Mouse (Mus musculus) midbrain, embryonic 16.5 days (tissue): ENCODE results near the gene Pnma1. TPM values are rescaled to one million over a fixed set of nuclear protein-coding genes. Genes with fewer than 3 reads are reported as not detected.

Experiments used
- ATAC-seq: fragments of 200-750 bp; cut with Nextera tagmentation; 2 replicates; pipeline ENCODE4 v1.8.0; 2017; ENCODE audit warnings: moderate TSS enrichment
- H3K27ac ChIP-seq: fragments of 300-500 bp; sonication (generic); 2 replicates; pipeline ENCODE4 v1.5.1; 2014; ENCODE audit warnings: mild to moderate bottlenecking, low read length, mixed read lengths
- H3K27me3 ChIP-seq: fragments of 300-500 bp; sonication (generic); 2 replicates; pipeline ENCODE4 v1.6.1; 2014; ENCODE audit warnings: low read depth, low read length, mixed read lengths; ENCODE audit not compliant: control insufficient read depth, insufficient read depth
- H3K36me3 ChIP-seq: fragments of 300-500 bp; sonication (generic); 2 replicates; pipeline ENCODE4 v1.6.1; 2014; ENCODE audit warnings: mild to moderate bottlenecking, low read length, moderate library complexity, mixed read lengths; ENCODE audit not compliant: control insufficient read depth, insufficient read depth
- H3K4me1 ChIP-seq: fragments of 300-500 bp; sonication (generic); 2 replicates; pipeline ENCODE4 v1.6.1; 2014; ENCODE audit warnings: mild to moderate bottlenecking, low read length, mixed read lengths; ENCODE audit not compliant: control insufficient read depth, insufficient read depth
- H3K4me2 ChIP-seq: fragments of 300-500 bp; sonication (generic); 2 replicates; pipeline ENCODE4 v1.6.1; 2014; ENCODE audit warnings: mild to moderate bottlenecking, low read length, mixed read lengths
- H3K4me3 ChIP-seq: fragments of 300-500 bp; sonication (generic); 2 replicates; pipeline ENCODE4 v1.5.1; 2014; ENCODE audit warnings: low read depth, mild to moderate bottlenecking, low read length, moderate library complexity, mixed read lengths
- H3K9ac ChIP-seq: fragments of 300-500 bp; sonication (generic); 2 replicates; pipeline ENCODE4 v1.6.1; 2014; ENCODE audit warnings: low read depth, low read length, mixed read lengths
- H3K9me3 ChIP-seq: fragments of 300-500 bp; sonication (generic); replicated peaks from 2 replicates; pipeline ENCODE4 v1.6.1; 2014; ENCODE audit warnings: mild to moderate bottlenecking, low read length, mixed read lengths; ENCODE audit not compliant: control insufficient read depth, poor library complexity, severe bottlenecking
- WGBS: fragments of 180-500 bp; shearing (Covaris S2); extraction: QIAGEN DNeasy Blood & Tissue Kit; methylation state at CpG from one replicate; pipeline ENCODE4 v1.1.7; 2014; 5-methylcytosine and 5-hydroxymethylcytosine counted together
- polyA plus RNA-seq: library from polyadenylated mRNA; unstranded; fragments of >200 nt; fragmentation: Nextera tagmentation; extraction: Ambion mirVana; gene quantifications from 2 replicates; pipeline ENCODE4 v1.2.1, GENCODE M21; 2015

Gene Pnma1
- polyA plus RNA-seq, 1 experiment from 2014 or later, result 8.2 TPM

DNA sequence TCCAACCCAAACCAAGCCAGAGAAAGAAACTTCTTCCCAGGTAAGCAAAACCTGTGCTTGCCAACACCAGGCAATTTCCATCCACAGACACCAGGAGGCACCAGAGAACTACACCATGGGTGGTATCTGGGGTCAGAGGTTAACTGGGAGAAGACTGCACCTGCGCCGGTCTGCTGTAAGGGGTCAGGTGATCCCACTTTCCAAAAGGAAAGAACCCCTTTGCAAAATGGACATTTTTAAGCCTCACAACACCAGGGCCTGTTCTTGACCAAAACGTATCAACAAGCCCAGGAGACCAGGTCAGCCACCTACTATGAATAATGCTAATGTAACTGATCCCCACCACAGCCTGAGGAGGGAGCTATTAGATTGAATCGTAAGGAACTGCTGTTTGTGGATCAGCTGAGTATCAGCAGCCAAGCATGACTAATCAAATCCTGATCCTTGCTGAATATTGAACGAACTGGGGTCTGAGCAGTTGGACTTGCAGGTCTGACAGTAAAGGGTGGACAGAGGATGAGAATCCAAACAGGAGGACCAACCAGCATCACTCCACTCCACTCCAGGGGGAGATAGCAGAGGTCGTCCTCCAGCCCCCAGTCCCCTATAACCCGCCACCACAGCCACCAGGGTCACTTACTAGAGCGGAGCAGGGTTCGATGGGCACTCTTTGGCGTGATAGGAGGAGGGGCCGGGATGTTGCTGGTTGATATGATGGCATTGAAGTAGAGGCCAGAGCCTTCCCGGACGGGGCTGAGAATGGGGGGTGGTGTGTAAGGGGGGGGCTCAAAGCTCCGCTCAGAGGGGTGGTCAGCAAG is 13.5 kb upstream of the Pnma1 start:
- H3K4me3 ChIP-seq, result no peak overlapping the region
- ATAC-seq, result no peak
- no peaks in the 10 kb centered on the region for H3K9me3 ChIP-seq
- H3K9ac ChIP-seq, result no peak overlapping the region
- no peaks in the 10 kb centered on the region for H3K4me1 ChIP-seq
- H3K4me2 ChIP-seq, result no peak overlapping the region
- H3K27ac ChIP-seq, result no peak overlapping the region
- H3K27me3 ChIP-seq, result no peaks in the 10 kb centered on the region
- H3K36me3 ChIP-seq, result peaks cover 13% of the 10 kb centered on the region; the same call in 1 of the 2 replicates
- WGBS, result 70% methylated on average over 14 of the region's 14 CpGs

DNA sequence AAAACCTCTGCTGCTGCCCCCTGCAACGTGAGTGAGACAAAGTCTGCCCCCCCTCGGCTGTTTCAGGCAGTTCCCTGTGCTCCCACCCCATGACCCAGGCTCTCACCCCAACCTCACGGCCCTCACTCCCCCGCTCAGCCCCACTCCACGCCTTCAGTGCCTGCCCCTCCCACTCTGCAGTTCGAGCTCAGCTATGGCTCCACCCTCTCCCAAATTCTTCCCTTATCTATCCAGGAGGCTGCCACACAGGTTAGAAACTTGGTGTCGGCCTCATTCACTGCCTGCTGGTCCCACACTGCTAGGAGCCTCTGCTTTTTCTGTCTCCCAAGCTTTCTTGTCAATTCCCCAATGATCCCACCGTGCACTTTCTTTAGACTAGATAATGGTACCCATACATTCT is 12.8 kb upstream of the Pnma1 start:
- WGBS, result 81% methylated on average over 8 of the region's 8 CpGs
- Histone ChIP-seq H3K4me1 (no peaks in the 10 kb centered on the region), H3K27ac (no peak overlapping the region), H3K36me3 (peaks cover 13% of the 10 kb centered on the region; the same call in 1 of the 2 replicates), H3K9ac (no peak overlapping the region), H3K9me3 (no peaks in the 10 kb centered on the region), H3K27me3 (no peaks in the 10 kb centered on the region), H3K4me2 (no peak overlapping the region), H3K4me3 (no peak overlapping the region)
- no peak for ATAC-seq

DNA sequence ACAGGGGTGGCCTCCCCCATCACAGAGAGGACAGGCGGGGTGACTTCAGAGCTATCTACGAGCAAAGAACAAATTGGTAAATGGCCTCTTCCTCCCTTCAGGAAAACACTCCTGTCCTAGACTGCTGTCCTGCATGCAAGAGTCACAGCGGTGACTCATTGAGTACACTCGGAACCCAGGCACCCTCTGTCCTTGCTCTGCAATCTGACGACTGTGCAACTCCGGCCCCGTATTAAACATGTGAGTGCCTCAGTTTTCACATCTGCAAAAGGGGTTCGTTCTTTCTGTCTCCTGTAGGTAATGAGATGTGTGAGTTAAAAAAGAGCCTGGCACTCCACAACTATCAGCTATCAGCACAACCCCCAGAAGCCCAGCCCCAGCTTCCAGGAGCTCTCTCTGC is 12.2 kb upstream of the Pnma1 start:
- no peaks in the 10 kb centered on the region for H3K4me1 ChIP-seq
- no peaks in the 10 kb centered on the region for H3K27me3 ChIP-seq
- H3K4me3 ChIP-seq, result no peak overlapping the region
- peaks cover 14% of the 10 kb centered on the region; the same call in 1 of the 2 replicates for H3K36me3 ChIP-seq
- H3K9ac ChIP-seq, result no peak overlapping the region
- H3K27ac ChIP-seq, result no peak overlapping the region
- H3K4me2 ChIP-seq, result no peak overlapping the region
- ATAC-seq, result no peak
- H3K9me3 ChIP-seq, result no peaks in the 10 kb centered on the region
- whole genome bisulfite sequencing, result 97% methylated on average over 8 of the region's 8 CpGs

DNA sequence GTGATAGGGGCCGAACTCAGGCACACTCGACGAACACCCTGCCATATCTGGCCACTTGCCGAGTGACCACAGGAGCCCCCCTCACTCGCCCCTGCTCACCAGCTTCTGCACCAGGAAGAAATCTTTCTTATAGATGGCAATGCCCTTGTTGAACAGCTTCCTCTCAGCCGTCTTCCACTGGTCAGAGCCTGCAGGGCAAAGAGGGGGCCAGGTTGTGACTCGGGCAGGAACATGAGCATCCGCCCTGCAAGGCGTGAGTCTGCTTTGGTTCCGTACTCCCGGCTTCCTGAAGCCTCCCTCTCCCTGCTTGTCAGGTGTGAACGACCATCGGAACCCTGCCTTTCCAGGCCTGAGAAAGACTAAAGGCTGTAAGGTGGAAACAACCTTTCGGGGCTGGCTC is 9.9 kb upstream of the Pnma1 start:
- no peak overlapping the region for H3K4me3 ChIP-seq
- H3K4me2 ChIP-seq, result no peak overlapping the region
- 93% methylated on average over 14 of the region's 14 CpGs for WGBS
- H3K4me1 ChIP-seq, result no peaks in the 10 kb centered on the region
- no peak overlapping the region for H3K9ac ChIP-seq
- no peak for ATAC-seq
- H3K27me3 ChIP-seq, result no peaks in the 10 kb centered on the region
- H3K36me3 ChIP-seq, result peaks cover 16% of the 10 kb centered on the region; the same call in 1 of the 2 replicates
- no peaks in the 10 kb centered on the region for H3K9me3 ChIP-seq
- no peak overlapping the region for H3K27ac ChIP-seq

DNA sequence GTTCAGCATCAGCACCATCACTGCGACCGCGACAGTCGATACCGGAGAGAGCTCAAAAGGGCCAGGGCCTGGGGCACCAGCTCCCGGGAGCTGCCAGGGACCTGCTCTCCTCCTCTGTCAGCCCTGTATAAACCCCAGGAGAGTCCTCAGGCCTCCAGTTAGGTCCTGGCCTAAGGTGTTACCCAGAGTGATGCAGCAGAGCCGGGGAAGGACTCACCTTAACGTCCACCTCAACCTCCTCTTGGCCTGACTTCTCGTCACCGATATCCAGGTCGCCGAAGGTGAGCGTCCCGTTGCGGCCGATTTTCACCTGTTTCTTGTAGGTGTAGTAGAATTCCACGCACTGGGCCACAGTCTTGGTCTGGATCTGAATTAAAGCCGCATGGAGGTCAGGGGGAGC is 7.9 kb upstream of the Pnma1 start:
- no peaks in the 10 kb centered on the region for H3K9me3 ChIP-seq
- H3K4me1 ChIP-seq, result no peaks in the 10 kb centered on the region
- no peak for ATAC-seq
- H3K27me3 ChIP-seq, result no peaks in the 10 kb centered on the region
- no peak overlapping the region for H3K4me2 ChIP-seq
- no peak overlapping the region for H3K4me3 ChIP-seq
- WGBS, result 94% methylated on average over 18 of the region's 18 CpGs
- peaks cover 16% of the 10 kb centered on the region; the same call in 1 of the 2 replicates for H3K36me3 ChIP-seq
- H3K27ac ChIP-seq, result no peak overlapping the region
- H3K9ac ChIP-seq, result no peak overlapping the region

DNA sequence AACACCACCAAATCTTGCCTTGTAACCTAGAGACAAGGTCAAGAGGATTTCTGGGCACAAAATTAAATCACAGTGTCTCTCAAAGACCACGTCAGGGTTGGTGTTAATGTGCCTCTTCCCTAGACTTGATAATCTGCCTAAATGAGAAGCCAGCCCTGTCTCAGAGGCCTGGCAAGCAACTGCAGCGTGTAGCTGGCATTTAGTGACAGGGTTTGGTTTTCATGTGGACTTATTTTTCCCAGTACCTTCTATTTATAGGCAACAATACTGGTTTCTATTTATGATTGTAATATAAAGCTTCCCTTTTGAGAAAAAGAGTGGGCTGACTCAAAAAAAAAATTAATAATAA is 7.2 kb upstream of the Pnma1 start:
- H3K36me3 ChIP-seq, result peaks cover 16% of the 10 kb centered on the region; the same call in 1 of the 2 replicates
- no peak overlapping the region for H3K4me2 ChIP-seq
- ATAC-seq, result no peak
- H3K27ac ChIP-seq, result no peak overlapping the region
- H3K9me3 ChIP-seq, result no peaks in the 10 kb centered on the region
- H3K4me1 ChIP-seq, result no peaks in the 10 kb centered on the region
- H3K27me3 ChIP-seq, result no peaks in the 10 kb centered on the region
- WGBS, result 78% methylated on average over 2 of the region's 2 CpGs
- H3K4me3 ChIP-seq, result no peak overlapping the region
- H3K9ac ChIP-seq, result no peak overlapping the region

DNA sequence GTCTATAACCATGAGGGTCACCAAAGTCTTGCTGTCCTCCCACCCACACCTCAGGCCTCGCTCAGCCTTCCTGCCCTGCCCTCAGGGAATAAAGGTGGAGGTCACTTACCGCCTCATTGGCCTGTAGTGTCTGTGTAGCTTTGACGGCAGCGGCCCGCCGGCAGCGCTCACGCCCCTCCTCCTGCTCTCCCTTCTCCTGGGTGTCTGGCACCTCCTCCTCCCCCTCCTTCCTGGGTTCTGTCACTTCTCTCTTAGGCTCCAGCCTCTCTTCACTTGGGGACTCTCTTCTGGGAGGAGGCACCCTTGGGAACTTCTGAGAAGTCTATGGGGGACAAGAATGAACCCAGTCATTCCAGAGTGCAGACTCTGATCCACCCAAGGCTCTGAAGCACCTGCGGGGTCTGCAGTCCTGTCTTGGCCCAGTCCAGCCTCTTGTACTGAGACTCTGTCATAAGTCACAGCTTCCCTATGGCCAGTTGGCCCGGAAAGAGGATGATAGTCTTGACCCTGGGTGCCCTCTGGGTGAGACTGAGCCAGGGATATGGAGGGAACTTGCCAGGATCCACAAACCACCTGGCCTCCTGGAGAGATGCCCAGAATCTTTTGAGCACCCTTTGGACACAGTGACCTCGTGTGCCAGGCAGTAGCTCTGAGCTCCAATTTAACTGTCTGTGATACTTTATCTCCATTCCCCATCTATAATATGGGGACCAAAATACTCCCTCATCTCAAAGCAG is 6.7 kb upstream of the Pnma1 start:
- peaks cover 16% of the 10 kb centered on the region; the same call in 1 of the 2 replicates for H3K36me3 ChIP-seq
- H3K9me3 ChIP-seq, result no peaks in the 10 kb centered on the region
- no peak overlapping the region for H3K4me2 ChIP-seq
- H3K4me3 ChIP-seq, result no peak overlapping the region
- H3K27me3 ChIP-seq, result no peaks in the 10 kb centered on the region
- peaks cover 2% of the 10 kb centered on the region for H3K4me1 ChIP-seq
- WGBS, result 81% methylated on average over 11 of the region's 11 CpGs
- no peak overlapping the region for H3K27ac ChIP-seq
- ATAC-seq, result no peak
- no peak overlapping the region for H3K9ac ChIP-seq

DNA sequence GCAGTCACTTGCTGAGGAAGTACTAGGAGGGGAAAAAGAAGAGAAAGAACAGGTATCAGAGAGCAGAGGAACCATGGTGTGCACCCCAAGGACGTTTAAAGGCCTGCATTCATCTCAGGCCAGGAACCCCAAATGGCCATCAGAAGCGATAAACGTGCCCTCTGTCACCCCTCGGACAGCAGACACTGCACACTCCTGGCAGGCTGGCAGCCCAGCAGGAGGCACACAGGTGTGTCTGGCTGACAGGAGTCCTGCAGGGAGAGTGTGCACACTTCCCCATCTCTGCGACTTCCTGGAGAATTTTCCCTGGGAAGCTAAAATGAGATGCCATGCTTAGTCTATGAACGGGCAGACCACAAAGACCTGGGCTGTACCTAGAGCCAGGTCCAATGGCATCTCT is 5.1 kb upstream of the Pnma1 start:
- Histone ChIP-seq H3K9ac (no peak overlapping the region), H3K4me3 (no peak overlapping the region), H3K27me3 (no peaks in the 10 kb centered on the region), H3K36me3 (0 out of 2 replicates have a peak, but pooled peaks cover 4% of the 10 kb centered on the region), H3K27ac (no peak overlapping the region), H3K4me1 (peaks cover 11% of the 10 kb centered on the region), H3K4me2 (no peak overlapping the region), H3K9me3 (no peaks in the 10 kb centered on the region)
- ATAC-seq, result no peak
- 83% methylated on average over 6 of the region's 6 CpGs for WGBS
